Mouse (Mus musculus) intestine, embryonic 16.5 days (tissue): ENCODE measurements around the gene Ntan1. TPM values are rescaled to one million over a fixed set of nuclear protein-coding genes. Genes with fewer than 3 reads are reported as not detected.
"Not testable (repeated sequence)": the region's sequence is repeated elsewhere in the genome, so short reads cannot be mapped to it uniquely, and the experiment has no call there.

ENCODE experiments used
- ATAC-seq: fragments of 200-750 bp; cut with Nextera tagmentation; 2 replicates; pipeline ENCODE4 v1.8.0; 2017; ENCODE audit warnings: moderate TSS enrichment, moderate library complexity
- H3K27ac ChIP-seq: fragments of 300-500 bp; sonication (generic); 2 replicates; pipeline ENCODE4 v1.5.1; 2014; ENCODE audit warnings: mild to moderate bottlenecking, low read length
- H3K27me3 ChIP-seq: fragments of 300-500 bp; sonication (generic); replicated peaks from 2 replicates; pipeline ENCODE4 v1.6.1; 2014; ENCODE audit warnings: low read length, control low read depth, mixed read lengths; ENCODE audit not compliant: control insufficient read depth, insufficient read depth
- H3K36me3 ChIP-seq: fragments of 300-500 bp; sonication (generic); 2 replicates; pipeline ENCODE4 v1.6.1; 2014; ENCODE audit warnings: low read length, control low read depth; ENCODE audit not compliant: control insufficient read depth, insufficient read depth
- H3K4me1 ChIP-seq: fragments of 300-500 bp; sonication (generic); 2 replicates; pipeline ENCODE4 v1.6.1; 2014; ENCODE audit warnings: low read length, control low read depth, mixed read lengths; ENCODE audit not compliant: control insufficient read depth, insufficient read depth
- H3K4me2 ChIP-seq: fragments of 300-500 bp; sonication (generic); 2 replicates; pipeline ENCODE4 v1.6.1; 2014; ENCODE audit warnings: low read depth, low read length, control low read depth
- H3K4me3 ChIP-seq: fragments of 300-500 bp; sonication (generic); 2 replicates; pipeline ENCODE4 v1.5.1; 2014; ENCODE audit warnings: mild to moderate bottlenecking, low read length
- H3K9ac ChIP-seq: fragments of 300-500 bp; sonication (generic); 2 replicates; pipeline ENCODE4 v1.6.1; 2014; ENCODE audit warnings: low read depth, low read length
- H3K9me3 ChIP-seq: fragments of 300-500 bp; sonication (generic); 2 replicates; pipeline ENCODE4 v1.6.1; 2016; ENCODE audit warnings: low read length, control low read depth; ENCODE audit not compliant: control insufficient read depth
- WGBS: fragments of 180-500 bp; shearing (Covaris S2); extraction: QIAGEN DNeasy Blood & Tissue Kit; methylation state at CpG from one replicate; pipeline ENCODE4 v1.1.7; 2014; 5-methylcytosine and 5-hydroxymethylcytosine counted together
- polyA plus RNA-seq: library from polyadenylated mRNA; unstranded; fragments of >200 nt; fragmentation: Nextera tagmentation; extraction: Ambion mirVana; gene quantifications from 2 replicates; pipeline ENCODE4 v1.2.1, GENCODE M21; 2015

Ntan1 gene
- polyA plus RNA-seq, result 143 and 148 TPM in 2 replicates

- peak within 1 kb of the TSS; percentile 81 for H3K4me2 ChIP-seq
- ATAC-seq, result peak; percentile 97
- no peaks in the 10 kb centered on the region for H3K9me3 ChIP-seq
- H3K27ac ChIP-seq, result peak within 1 kb of the TSS; percentile 94
- H3K4me3 ChIP-seq, result peak within 1 kb of the TSS; percentile 84
- under 1% methylated on average over 58 of the region's 58 CpGs for WGBS
- H3K9ac ChIP-seq, result peak within 1 kb of the TSS; percentile 83
- H3K4me1 ChIP-seq, result peaks cover 10% of the 10 kb centered on the region
- H3K27me3 ChIP-seq, result no peaks in the 10 kb centered on the region
- no peaks in the 10 kb centered on the region for H3K36me3 ChIP-seq
Observed at GRCm38 (mm10) chr16:13818560-13819393, at the start of gene Ntan1. Ntan1 (plus strand) TSS chr16:13818845.

GRCm38 (mm10) chr16:13771603-13772002 is 47.0 kb upstream of the Ntan1 start:
- H3K9me3 ChIP-seq, H3K27ac ChIP-seq, ATAC-seq, H3K4me2 ChIP-seq, H3K4me1 ChIP-seq, H3K27me3 ChIP-seq, H3K36me3 ChIP-seq, H3K9ac ChIP-seq, H3K4me3 ChIP-seq: not testable (repeated sequence)
- 57% methylated on average over 4 of the region's 4 CpGs for WGBS

GRCm38 (mm10) chr16:13772051-13772450 is 46.6 kb upstream of the Ntan1 start:
- H3K27ac ChIP-seq, H3K4me3 ChIP-seq, ATAC-seq, H3K4me2 ChIP-seq, H3K9ac ChIP-seq, H3K9me3 ChIP-seq, H3K4me1 ChIP-seq, H3K36me3 ChIP-seq, H3K27me3 ChIP-seq: not testable (repeated sequence)
- WGBS, result 81% methylated on average over 5 of the region's 5 CpGs

GRCm38 (mm10) chr16:13774011-13774410 is 44.6 kb upstream of the Ntan1 start:
- H3K27ac ChIP-seq, H3K4me1 ChIP-seq, H3K4me3 ChIP-seq, ATAC-seq, H3K36me3 ChIP-seq, H3K4me2 ChIP-seq, H3K27me3 ChIP-seq, H3K9ac ChIP-seq, H3K9me3 ChIP-seq: not testable (repeated sequence)
- 71% methylated on average over 2 of the region's 2 CpGs for WGBS

GRCm38 (mm10) chr16:13774651-13775050 is 44.0 kb upstream of the Ntan1 start:
- ATAC-seq, H3K27ac ChIP-seq, H3K36me3 ChIP-seq, H3K27me3 ChIP-seq, H3K4me2 ChIP-seq, H3K9me3 ChIP-seq, H3K4me3 ChIP-seq, H3K9ac ChIP-seq, H3K4me1 ChIP-seq: not testable (repeated sequence)
- WGBS, result 84% methylated on average over 3 of the region's 3 CpGs

- Histone ChIP-seq H3K4me2 (peak within 1 kb of the TSS; percentile 72), H3K36me3 (0 out of 2 replicates have a peak, but pooled peaks cover 2% of the 10 kb centered on the region), H3K27me3 (no peaks in the 10 kb centered on the region), H3K9ac (peak within 1 kb of the TSS; percentile 93), H3K27ac (peak within 1 kb of the TSS; percentile 87), H3K9me3 (0 out of 2 replicates have a peak, but pooled peaks cover 3% of the 10 kb centered on the region), H3K4me1 (peaks cover 9% of the 10 kb centered on the region), H3K4me3 (peak within 1 kb of the TSS; percentile 99)
- peak; percentile 99 for ATAC-seq
- under 1% methylated on average over 57 of the region's 57 CpGs for WGBS
Observed at GRCm38 (mm10) chr16:13780353-13781036, 38.1 kb upstream of the Ntan1 start, which contains the start of gene Rrn3. Rrn3 (plus strand) TSS chr16:13780708.

GRCm38 (mm10) chr16:13781216-13781615 is 37.4 kb upstream of the Ntan1 start:
- Histone ChIP-seq H3K4me1 (peaks cover 9% of the 10 kb centered on the region), H3K9ac (peak overlapping the region; percentile 93), H3K36me3 (0 out of 2 replicates have a peak, but pooled peaks cover 2% of the 10 kb centered on the region), H3K9me3 (0 out of 2 replicates have a peak, but pooled peaks cover 3% of the 10 kb centered on the region), H3K27me3 (no peaks in the 10 kb centered on the region), H3K4me2 (peak overlapping the region; percentile 72), H3K4me3 (peak overlapping the region; percentile 99), H3K27ac (no peak overlapping the region)
- WGBS, result 28% methylated on average over 8 of the region's 8 CpGs
- ATAC-seq, result peak; percentile 42; the same call in 1 of the 2 replicates

GRCm38 (mm10) chr16:13785932-13786331 is 32.7 kb upstream of the Ntan1 start:
- H3K27ac ChIP-seq, result no peak overlapping the region
- H3K9ac ChIP-seq, result no peak overlapping the region
- no peak overlapping the region for H3K4me2 ChIP-seq
- no peaks in the 10 kb centered on the region for H3K27me3 ChIP-seq
- H3K9me3 ChIP-seq, result no peaks in the 10 kb centered on the region
- peaks cover 5% of the 10 kb centered on the region; the same call in 1 of the 2 replicates for H3K4me1 ChIP-seq
- no peak; the same call in 1 of the 2 replicates for ATAC-seq
- H3K4me3 ChIP-seq, result no peak overlapping the region
- WGBS, result 84% methylated on average over 3 of the region's 3 CpGs
- H3K36me3 ChIP-seq, result 0 out of 2 replicates have a peak, but pooled peaks cover 5% of the 10 kb centered on the region

GRCm38 (mm10) chr16:13793441-13793840 is 25.2 kb upstream of the Ntan1 start:
- not testable (repeated sequence) for H3K9me3 ChIP-seq, H3K9ac ChIP-seq, ATAC-seq, H3K4me2 ChIP-seq, H3K27ac ChIP-seq, H3K4me1 ChIP-seq, H3K27me3 ChIP-seq, H3K4me3 ChIP-seq
- 88% methylated on average over 2 of the region's 2 CpGs for WGBS
- H3K36me3 ChIP-seq, result peaks cover 20% of the 10 kb centered on the region
